Mouse (Mus musculus): ENCODE measurements around the gene Map3k3. TPM values are rescaled to one million over a fixed set of nuclear protein-coding genes. Genes with fewer than 3 reads are reported as not detected.

The Map3k3 gene
- polyA plus RNA-seq, 1 experiment from 2014 or later: 20.6 TPM

Other genes starting within 250 kb of the Map3k3 start
- 11.5 and 13.7 TPM in 2 replicates for gene Cyb561, start 131.3 kb upstream of the Map3k3 start, polyA plus RNA-seq (2014; fragmentation: Nextera tagmentation; extraction: Ambion mirVana)
- gene Ace, start 116.7 kb upstream of the Map3k3 start, polyA plus RNA-seq (2014; fragmentation: Nextera tagmentation; extraction: Ambion mirVana): 0.67 and 0.90 TPM in 2 replicates
- not detected in 2 replicates for gene Ace3, start 89.9 kb upstream of the Map3k3 start, polyA plus RNA-seq (2014; fragmentation: Nextera tagmentation; extraction: Ambion mirVana)
- 0.39 and 0.41 TPM in 2 replicates for gene Kcnh6, start 76.5 kb upstream of the Map3k3 start, polyA plus RNA-seq (2014; fragmentation: Nextera tagmentation; extraction: Ambion mirVana)
- gene Dcaf7, start 47.7 kb upstream of the Map3k3 start, polyA plus RNA-seq (2014; fragmentation: Nextera tagmentation; extraction: Ambion mirVana): 104 TPM in 2 replicates
- gene Taco1, start 18.6 kb upstream of the Map3k3 start, polyA plus RNA-seq (2014; fragmentation: Nextera tagmentation; extraction: Ambion mirVana): 8.8 and 9.9 TPM in 2 replicates
- 1.2 TPM in 1 of 2 replicates, not detected in the other for gene Gm10840, start 76.2 kb downstream of the Map3k3 start, polyA plus RNA-seq (2014; fragmentation: Nextera tagmentation; extraction: Ambion mirVana)
- 309 and 337 TPM in 2 replicates for gene Limd2, start 76.2 kb downstream of the Map3k3 start, polyA plus RNA-seq (2014; fragmentation: Nextera tagmentation; extraction: Ambion mirVana)
- gene Strada, start 117.6 kb downstream of the Map3k3 start, polyA plus RNA-seq (2014; fragmentation: Nextera tagmentation; extraction: Ambion mirVana): 41.8 and 43.6 TPM in 2 replicates
- 70.9 and 74.1 TPM in 2 replicates for gene Ccdc47, start 131.7 kb downstream of the Map3k3 start, polyA plus RNA-seq (2014; fragmentation: Nextera tagmentation; extraction: Ambion mirVana)
- 109 and 111 TPM in 2 replicates for gene Ddx42, start 132.3 kb downstream of the Map3k3 start, polyA plus RNA-seq (2014; fragmentation: Nextera tagmentation; extraction: Ambion mirVana)
- 70.1 and 71.1 TPM in 2 replicates for gene Ftsj3, start 171.5 kb downstream of the Map3k3 start, polyA plus RNA-seq (2014; fragmentation: Nextera tagmentation; extraction: Ambion mirVana)
- 368 and 384 TPM in 2 replicates for gene Psmc5, start 171.5 kb downstream of the Map3k3 start, polyA plus RNA-seq (2014; fragmentation: Nextera tagmentation; extraction: Ambion mirVana)
- 27.2 and 27.7 TPM in 2 replicates for gene Smarcd2, start 188.4 kb downstream of the Map3k3 start, polyA plus RNA-seq (2014; fragmentation: Nextera tagmentation; extraction: Ambion mirVana)
- gene Tcam1, start 192.1 kb downstream of the Map3k3 start, polyA plus RNA-seq (2014; fragmentation: Nextera tagmentation; extraction: Ambion mirVana): 0.15 and 0.29 TPM in 2 replicates
- gene Gh, start 217.3 kb downstream of the Map3k3 start, polyA plus RNA-seq (2014; fragmentation: Nextera tagmentation; extraction: Ambion mirVana): not detected in 2 replicates
- gene Cd79b, start 230.1 kb downstream of the Map3k3 start, polyA plus RNA-seq (2014; fragmentation: Nextera tagmentation; extraction: Ambion mirVana): 0.31 and 0.79 TPM in 2 replicates

Measured in forebrain, embryonic 11.5 days (tissue).